Mouse (Mus musculus): ENCODE measurements around the gene Krt78.

Gene Krt78

DNA sequence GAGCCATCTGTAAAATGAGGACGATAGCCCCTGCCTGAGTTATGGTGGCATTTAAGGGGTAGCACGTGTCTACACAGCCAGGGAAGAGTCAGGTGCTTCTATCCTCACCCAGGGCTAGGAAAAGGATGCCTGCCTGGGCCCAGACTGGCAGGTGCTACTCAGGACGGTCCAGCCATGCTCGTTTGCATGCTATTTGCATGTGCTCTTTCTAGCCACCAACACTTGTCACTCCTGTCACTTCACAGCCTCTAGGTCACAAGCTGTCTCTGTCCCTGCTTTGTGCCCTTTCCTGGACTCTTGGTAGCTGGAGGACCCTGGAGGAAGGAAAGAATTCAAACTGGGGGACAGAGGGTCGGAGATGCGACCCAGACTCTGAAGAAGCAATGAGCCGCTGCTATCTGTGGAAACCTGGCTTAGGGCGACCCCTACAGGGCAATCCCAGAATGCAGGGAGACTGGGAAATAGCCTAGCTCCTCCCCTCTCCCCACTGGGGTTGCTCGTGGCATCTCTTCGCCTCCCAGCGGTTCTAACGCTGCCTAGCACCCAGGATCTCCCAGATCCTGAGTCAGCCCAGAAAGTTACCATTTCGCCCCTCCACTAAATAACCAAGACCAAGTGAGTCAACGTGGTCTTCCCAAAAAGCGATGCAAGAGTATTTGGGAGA is 19.5 kb upstream of the Krt78 start:
- peak; percentile 91 to 96 for DNase-seq (ENCODE audit: low spot score in 2 of 2)

DNA sequence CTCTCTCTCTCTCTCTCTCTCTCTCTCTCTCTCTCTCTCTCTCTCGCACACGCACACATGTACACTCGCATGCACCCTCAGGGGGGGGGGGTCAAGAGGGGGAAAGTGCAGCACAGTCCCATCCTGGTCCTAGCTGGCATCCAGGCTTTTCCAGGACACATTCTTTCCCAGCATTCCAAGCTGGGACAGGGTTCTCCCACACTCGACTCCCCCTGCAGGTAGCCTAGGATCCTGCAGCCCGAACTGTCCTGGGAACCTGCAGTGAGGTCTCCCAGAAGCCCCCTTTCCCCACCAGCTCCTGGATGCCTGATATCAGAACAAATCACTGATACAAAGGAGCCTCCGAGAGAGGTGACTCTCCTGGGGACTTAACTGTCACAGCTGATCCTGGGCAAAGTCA is 16.4 kb upstream of the Krt78 start:
- no peak for DNase-seq (ENCODE audit: low spot score in 2 of 2)

DNA sequence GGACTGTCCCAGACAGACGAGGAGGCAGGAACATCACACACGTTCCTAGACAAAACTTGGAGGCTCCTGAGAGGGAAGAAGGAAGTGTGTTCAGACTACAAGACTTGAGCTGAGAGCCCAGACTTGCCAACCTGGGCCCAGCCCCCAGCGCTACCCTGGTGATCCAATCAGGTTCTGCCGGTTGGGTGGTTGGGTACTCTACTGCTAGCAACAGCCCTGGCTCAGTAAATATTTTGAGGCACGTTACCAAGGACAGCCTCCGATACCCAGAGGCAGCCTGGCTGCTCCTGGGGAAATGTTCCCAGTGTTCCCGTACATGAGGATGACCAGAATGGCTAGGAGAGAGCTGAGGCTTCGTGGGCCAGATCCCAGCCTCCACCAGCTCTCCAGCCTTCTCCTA is 12.7 kb upstream of the Krt78 start:
- DNase-seq (ENCODE audit: low spot score in 2 of 2), result no peak

DNA sequence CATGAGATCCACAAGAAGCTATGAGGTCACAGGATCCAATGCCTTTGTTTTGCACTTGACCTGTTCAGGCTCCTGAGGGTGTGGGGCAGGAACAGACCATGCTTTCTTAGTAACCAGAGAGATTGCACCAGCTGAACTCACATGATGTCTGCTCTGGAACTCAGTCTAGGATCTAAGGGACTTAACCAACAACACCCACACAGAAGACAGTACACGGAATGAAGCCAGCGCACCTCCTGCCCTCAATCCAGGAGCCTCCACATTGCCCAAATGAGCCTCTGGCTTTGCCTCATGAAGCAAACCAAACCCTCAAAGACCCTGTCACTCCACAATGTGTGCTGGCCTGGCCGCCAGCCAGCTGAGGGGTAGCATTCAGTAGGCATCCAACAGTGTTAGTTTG is 4.8 kb upstream of the Krt78 start:
- no peak for DNase-seq (ENCODE audit: low spot score in 2 of 2)

DNA sequence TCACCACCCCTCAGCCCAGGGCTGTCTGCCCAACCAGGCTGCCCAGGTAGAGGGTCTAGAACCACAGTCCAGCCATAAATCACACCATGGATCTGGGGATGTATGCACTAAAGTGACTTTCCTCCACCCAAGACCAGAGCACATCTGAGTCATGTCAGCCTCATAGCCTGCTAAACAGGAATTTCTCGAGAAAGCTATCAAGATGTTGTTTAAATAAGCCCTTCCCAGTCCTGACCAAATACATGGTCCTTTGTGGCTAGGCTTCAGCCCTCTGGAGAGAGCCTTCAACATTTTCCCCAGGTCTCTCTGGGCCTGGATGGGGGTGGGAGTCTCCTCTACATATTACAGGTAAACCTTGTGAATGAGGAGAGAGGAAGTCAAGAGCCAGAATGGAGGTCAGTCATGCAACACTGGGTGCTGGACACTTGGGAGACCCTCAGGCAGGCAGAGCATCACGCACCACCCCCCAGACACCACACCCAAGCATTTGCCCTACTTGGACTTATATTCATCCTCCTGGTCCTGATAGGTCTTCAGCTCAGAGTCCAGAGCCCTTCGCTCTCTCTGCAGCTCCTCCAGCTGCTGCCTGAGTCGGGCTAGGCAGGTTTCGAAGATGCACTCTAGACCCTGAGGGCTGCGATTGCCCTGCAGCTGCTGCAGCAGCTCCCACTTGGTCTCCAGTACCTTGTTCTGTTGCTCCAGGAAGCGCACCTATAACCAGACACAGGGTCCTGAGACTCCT is 1.2 kb downstream of the Krt78 start:
- DNase-seq (ENCODE audit: low spot score in 2 of 2), result no peak

DNA sequence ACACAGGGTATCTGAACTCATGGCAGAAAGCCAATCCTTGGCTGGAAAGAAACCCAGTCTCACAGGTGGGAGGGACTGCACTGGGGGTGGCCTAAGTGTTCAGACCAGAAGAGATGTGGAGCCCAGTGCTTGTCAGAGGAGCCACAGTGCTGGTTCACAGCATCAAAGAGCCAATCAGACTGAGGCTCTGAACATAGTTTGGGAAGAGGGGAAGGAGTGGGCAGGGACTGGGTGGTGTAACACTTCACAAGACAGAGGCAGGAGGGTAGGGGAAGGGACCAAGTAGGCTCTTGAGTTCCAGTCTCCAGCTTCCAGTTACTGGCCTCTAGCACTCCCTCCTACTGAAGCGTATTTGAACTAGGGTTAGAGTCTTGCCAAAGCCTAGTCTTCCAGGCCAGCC is 8.7 kb downstream of the Krt78 start:
- DNase-seq (ENCODE audit: low spot score in 2 of 2), result no peak

DNA sequence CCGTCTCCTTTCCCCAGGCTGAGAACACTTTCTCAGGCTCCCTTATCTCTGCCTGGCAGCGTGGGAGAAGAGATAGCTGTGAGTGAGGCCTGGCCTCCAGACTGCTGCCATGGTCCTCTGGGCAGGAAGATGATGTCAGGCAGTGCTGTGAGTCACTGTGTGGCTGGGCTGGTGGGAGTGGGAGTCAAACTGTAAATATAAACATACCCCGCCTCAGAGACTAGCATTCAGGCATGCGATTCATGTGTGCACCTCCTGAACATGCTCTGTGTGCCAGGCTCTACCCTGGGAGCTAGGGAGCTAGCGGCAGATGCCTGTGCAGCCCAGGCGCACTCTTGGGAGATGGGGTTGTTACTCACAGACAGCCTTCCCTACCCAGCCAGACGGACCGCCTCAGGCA is 12.1 kb downstream of the Krt78 start:
- no peak for DNase-seq (ENCODE audit: low spot score in 2 of 2)

DNA sequence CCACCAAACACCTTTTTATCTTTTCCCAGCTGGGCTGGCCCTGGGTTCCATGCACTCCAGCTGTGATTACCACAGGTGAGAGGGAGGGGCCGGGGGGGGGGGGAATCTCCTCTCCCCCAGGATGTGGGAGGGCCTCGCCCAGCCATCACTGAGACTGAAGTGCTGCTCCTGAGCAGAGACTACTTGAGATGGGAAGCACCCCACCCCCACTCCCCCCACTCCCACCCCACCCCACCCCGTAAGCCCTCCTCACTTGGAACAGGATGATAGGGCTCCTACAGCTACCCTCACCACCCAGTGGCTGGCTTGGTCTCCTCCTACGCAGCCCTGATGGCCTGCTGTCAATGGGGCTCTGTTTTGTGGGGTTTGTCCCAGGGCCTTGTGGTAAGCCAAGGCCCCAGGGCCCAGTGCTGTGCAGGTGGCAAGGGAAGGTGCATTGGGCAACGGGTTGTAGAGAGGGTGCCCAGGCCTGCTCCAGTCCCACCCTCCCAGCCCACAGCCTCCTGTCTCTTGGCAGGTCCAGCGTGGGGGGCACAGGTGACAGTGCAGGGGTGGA is 13.7 kb downstream of the Krt78 start, which contains the start of gene Krt79:
Gene Krt79, minus strand, starts transcription at position 51 of the 556 bp plus-strand sequence.
- no peak for DNase-seq (ENCODE audit: low spot score in 2 of 2)

DNA sequence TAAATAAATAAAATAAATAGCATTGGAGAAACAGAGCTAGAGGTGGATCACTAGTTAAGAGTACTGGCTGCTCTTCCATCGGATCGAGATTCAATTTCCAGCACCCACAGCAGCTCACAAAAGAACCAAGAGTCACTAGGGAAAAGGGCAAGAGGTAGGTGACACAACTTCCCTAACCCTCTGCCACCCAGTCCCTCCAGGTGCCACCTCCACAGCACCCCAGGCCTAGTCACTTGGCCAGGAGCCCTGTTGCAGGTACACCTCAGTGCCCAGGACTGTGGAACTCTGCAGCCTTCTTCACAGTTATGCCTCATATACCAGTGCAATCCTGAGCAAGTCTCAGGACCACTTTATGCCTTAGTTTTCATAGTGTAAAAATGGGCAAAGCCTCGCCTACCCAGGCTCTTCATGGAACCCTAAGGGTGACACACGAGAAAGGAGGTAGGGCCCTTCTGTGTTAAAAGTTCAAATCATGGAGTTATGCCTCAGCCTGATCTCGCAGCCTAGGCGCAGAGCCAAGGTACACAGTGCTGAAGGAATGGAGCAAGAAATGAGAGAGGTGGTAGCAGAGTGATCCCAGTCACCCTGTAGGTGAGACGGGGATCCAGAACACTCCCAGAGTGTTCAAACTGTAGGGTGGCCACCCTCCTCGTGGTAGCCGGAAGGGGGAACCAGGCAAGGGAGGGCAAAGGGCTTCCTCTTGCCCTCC is 15.3 kb downstream of the Krt78 start:
- DNase-seq (ENCODE audit: low spot score in 2 of 2), result no peak

DNA sequence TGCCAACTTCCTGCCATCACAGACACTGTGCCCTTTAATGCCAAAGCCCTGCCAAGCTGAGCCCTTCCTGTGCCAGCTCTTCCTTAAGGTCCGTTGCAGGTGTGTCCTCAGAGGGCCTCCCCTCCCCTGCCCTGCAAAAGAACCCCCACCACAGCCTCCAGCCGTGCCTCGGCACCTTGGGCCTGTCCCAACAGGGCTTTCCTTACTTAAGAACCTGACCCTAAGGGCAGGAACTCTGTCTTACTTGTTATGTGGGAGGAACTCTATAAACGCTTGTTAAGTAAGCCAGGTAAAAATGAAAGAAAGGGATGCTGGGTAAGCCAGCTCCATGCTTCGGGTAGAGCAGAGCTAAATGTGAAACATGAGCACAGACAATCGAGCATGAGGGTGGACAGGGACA is 21.1 kb downstream of the Krt78 start:
- DNase-seq (ENCODE audit: low spot score in 2 of 2), result no peak

DNA sequence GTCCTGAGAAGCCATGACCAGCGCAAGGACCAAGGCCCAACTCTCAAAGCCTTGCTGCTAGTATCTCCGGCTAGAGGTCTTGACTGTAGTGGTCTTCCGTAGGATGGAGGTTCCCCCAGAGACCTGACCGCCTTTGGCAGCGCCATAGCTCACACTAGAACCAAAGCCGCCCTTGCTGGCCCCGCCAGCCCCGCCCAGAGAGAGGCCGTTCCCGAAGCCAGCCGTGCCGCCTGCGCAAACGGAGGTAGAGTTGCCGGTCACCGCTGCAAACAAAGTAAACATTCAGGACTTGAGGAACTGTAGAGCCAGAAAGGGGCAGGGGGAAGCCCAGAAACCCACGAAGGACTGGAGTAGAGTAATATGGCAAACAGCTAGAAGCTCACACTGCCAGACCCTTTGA is 24.4 kb downstream of the Krt78 start:
- no peak for DNase-seq (ENCODE audit: low spot score in 2 of 2)

DNA sequence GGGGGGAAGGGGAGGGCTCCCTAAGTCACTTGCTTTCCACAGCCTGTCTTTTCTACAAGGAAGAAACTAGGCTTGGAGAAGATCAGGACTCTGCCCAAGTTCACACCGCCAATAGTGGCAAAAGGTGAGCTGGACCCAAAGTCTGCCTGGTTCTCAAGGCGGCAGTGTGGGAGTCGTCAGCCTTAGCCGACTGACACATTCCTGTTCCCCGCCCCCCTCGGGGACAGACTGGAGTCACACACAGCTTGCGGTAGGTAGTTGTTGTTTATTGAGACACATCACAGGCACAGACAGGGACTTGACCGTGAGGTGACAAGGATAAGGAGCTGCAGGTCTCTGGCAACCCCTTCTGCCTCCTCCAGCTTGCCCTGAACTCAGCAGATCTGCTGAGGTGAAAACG is 25.0 kb downstream of the Krt78 start:
- DNase-seq (ENCODE audit: low spot score in 2 of 2), result no peak

DNA sequence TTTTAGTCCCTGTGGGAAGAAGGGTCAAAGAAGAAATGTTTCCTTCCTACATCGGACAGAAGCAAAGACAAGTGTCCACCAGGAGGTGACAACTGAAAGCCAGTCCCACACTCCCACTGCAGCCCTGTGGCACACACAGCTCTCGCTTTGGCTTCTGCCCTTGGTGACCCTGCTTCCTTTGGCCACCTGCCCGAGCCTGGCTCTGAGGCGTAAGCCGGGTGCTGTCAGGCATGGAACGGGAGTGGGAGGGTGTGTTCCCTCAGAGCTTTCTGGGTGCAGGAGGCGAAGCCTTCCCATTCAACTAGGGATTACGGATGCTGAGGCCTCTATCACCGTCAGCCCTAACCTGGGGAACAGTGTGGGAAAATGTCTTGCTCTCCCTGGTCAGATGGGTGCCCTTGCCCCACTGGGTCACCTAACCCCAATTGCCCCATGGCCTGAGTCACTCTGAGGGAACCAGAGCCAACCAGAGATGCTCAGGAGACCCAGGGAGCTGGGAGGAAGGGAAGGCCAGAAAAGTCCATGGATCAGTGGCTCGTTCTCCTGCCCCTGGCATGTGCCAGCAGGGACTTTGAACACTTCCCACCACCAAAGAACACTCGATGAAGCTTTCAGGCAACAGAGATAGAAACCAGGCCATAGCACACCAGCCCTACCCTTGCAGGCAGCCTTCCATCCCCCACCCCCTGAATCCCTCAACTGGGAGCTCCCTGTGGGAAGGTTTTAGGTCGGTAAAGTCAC is 26.6 kb downstream of the Krt78 start:
- DNase-seq (ENCODE audit: low spot score in 2 of 2), result no peak

DNA sequence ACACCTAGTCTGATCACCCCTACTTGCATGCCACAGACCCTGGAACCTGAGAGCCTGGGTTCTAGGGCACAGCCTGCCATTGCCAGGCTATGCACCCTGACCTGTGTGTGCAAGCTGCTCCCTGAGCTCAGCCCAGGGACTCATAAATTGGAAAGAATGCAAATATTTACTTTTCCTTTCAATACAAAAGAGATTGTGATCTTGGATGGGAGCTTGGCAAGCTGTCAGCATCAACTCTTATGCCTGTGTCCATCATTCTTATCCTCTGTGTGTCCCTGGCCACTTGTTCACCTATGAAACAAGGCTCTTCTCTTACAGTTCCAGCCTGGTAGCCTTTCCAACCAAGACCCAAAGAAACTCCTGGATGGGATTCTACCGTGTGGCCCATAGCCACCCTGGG is 29.0 kb downstream of the Krt78 start:
- no peak for DNase-seq (ENCODE audit: low spot score in 2 of 2)

DNA sequence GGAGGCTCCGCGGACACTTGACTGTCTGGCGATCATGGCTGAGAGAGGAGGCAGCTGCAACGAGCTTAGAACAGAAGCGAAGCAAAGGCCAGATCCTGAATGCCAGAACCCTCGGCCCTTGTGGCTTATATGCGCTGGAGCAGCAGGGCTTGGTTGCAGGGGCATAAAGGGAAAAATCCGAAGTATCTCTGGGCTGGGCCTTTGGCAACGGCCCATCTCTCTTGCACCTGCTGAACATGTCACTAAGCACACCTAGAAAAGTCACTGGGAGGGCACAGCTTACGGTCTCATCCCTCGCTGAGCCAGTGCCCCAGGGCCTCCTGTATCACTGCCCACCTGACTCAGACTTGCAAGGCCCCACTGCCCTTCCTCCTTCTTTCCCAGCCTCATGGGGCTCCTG is 29.5 kb downstream of the Krt78 start, which contains the start of gene Krt4:
Gene Krt4, minus strand, starts transcription at position 101 of the 400 bp plus-strand sequence.
- DNase-seq (ENCODE audit: low spot score in 2 of 2), result no peak

DNA sequence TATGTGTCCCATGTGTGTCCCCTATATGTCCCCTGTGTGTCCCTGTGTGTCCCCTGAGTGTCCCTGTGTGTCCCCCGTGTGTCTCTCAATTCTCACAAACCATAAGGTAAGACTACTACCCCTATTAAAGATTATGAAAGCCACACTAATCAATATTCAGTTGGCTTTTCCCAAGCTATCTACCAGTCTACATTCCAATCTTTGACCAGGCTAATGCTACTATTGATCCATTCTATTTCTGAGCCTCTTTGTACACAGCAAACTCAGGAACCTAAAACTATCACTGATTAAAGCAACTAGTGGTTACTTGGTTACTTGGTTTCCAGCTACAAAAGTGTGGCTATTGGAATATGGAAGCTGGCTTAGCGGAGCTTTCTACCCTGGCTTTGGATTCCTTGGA is 31.8 kb downstream of the Krt78 start:
- no peak for DNase-seq (ENCODE audit: low spot score in 2 of 2)

DNA sequence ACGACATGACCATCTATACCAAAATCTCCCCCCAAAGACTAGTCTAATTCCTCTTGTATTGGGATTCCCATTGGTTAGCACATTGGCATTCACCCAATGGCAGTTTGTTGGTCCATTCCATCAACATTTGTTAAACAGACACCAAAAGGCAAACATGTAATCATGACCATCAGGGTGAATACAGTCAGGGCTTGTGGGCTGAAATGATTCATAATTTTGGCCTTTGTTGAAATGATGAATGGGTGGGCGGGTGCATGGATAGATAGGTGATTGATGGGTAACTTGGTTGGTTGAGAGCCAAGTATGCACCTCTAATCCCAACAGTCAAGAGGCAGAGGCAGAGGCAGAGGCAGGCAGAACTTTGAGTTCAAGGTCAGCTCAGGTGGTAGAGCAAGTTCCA is 38.0 kb downstream of the Krt78 start:
- DNase-seq (ENCODE audit: low spot score in 2 of 2), result no peak

DNA sequence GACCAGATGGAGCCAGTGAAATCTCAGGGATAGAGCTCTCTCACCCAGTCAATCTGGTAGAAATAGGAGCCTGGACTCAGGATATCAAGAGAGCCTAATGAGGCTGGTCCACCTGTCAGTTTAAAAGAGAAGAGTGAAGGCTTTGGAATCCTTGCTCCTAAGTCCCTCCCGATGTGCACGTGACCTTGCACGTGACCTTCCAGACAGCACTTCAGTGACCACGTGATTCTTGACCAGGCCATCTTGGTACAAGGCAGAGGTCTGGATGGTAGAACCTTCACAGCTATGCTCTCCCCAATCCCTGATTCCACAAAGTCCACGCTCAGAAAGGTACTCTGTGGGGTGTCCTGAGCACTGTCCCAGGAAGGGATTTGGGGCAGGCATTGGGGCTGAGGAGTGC is 49.2 kb downstream of the Krt78 start:
- no peak for DNase-seq (ENCODE audit: low spot score in 2 of 2)

DNA sequence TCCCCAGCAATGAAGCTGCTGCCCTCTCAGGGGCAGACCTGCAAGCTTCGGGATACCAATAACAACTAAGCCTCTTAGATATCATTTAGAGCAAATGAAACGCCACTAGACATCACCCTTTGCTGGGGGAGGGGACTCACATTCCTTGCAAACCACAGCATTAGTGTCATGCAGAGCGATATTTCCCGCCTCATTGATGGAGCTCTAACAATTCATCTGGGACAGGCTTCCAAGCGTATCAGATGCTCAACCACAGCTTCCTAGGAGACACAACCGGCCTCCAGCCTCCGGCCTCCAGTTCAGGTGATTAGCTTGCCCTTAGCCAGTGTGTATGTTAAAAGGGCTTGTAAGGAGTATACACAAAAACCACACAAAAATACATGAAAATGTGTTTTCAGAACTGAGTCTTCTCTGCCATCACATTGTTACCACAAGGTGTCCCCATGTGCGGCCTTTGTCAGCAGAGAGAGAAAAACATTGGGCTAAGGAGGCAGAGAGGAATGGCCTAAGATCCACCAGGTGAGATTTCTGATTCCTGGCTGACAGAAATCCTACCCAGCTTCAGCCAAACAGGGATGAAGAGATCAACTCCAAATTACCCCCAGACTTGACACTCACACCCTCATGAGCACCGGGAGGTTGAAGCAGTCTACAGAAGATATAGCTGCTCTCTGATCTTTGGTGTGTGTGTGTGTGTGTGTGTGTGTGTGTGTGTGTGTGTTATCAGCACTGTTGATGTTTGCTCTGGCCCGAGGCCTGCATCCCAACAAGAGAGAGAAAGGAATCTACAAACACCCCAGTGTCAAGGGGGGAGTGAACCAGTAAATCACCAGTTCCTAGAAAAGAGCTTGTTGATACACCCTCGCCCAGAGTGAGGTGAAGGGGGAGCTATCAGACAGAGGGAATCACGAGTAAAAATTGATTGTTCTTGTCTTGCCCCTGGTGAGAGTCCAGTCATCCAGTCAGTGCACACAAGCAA is 51.6 kb downstream of the Krt78 start:
- DNase-seq (ENCODE audit: low spot score in 2 of 2), result no peak

All from spleen, postnatal 4 days (tissue).